Mouse (Mus musculus) granulocyte monocyte progenitor cell, adult 5-6 weeks (primary cell): ENCODE measurements around the gene Ndufs2. TPM values are rescaled to one million over a fixed set of nuclear protein-coding genes. Genes with fewer than 3 reads are reported as not detected.
A peak's percentile ranks its signal among the peaks of the same experiment; 100 is the strongest.

Experiments
- ATAC-seq: replicated peaks from 2 replicates; pipeline ENCODE4 v1.8.0; 2016; ENCODE audit warnings: mild to moderate bottlenecking, moderate TSS enrichment, inconsistent platforms; ENCODE audit not compliant: poor library complexity, severe bottlenecking
- total RNA-seq, 2 experiments: library from RNA; stranded (forward) in 1 of 2; stranded (reverse) in 1 of 2; fragments of 200-712, 200-1000 nt in 1 of 2; fragments of >200 nt in 1 of 2; fragmentation: Nextera tagmentation in 1 of 2; gene quantifications; 2 replicates each; pipeline ENCODE4 v1.2.3; 2014 to 2017

The Ndufs2 gene
- total RNA-seq, 2 experiments from 2014 or later: 270 to 391 TPM

- no peak for ATAC-seq
These were observed 28.5 kb upstream of the Ndufs2 start for GRCm38 (mm10) chr1:171279721-171280120.

GRCm38 (mm10) chr1:171279012-171279705 lies 28.0 kb upstream of the Ndufs2 start:
- ATAC-seq: no peak

- no peak for ATAC-seq
These were observed 27.2 kb upstream of the Ndufs2 start for GRCm38 (mm10) chr1:171278436-171278835.

- no peak for ATAC-seq
These were observed 26.5 kb upstream of the Ndufs2 start for GRCm38 (mm10) chr1:171277736-171278135.

GRCm38 (mm10) chr1:171276110-171276748 lies 25.0 kb upstream of the Ndufs2 start:
- no peak for ATAC-seq

GRCm38 (mm10) chr1:171275144-171275734 lies 24.1 kb upstream of the Ndufs2 start:
- ATAC-seq: no peak

GRCm38 (mm10) chr1:171274171-171274570 lies 23.0 kb upstream of the Ndufs2 start:
- ATAC-seq: peak; percentile 63

- ATAC-seq: peak; percentile 47
These were observed 20.9 kb upstream of the Ndufs2 start for GRCm38 (mm10) chr1:171272086-171272485.

- 0 out of 2 replicates have a peak, but pooled peaks have one; percentile 12 for ATAC-seq
These were observed 20.4 kb upstream of the Ndufs2 start for GRCm38 (mm10) chr1:171271622-171272021.

- ATAC-seq: no peak
These were observed 20.0 kb upstream of the Ndufs2 start for GRCm38 (mm10) chr1:171271196-171271595.

- peak; percentile 28 for ATAC-seq
These were observed 19.3 kb upstream of the Ndufs2 start for GRCm38 (mm10) chr1:171270573-171270900.

- ATAC-seq: peak; percentile 88
These were observed 18.8 kb upstream of the Ndufs2 start, which contains the start of gene B4galt3 for GRCm38 (mm10) chr1:171269848-171270572. Gene B4galt3 (plus strand): TSS chr1:171270328.

- ATAC-seq: no peak
These were observed 17.2 kb upstream of the Ndufs2 start for GRCm38 (mm10) chr1:171268341-171268740.

- ATAC-seq: no peak
These were observed 15.0 kb upstream of the Ndufs2 start for GRCm38 (mm10) chr1:171265971-171266744.

GRCm38 (mm10) chr1:171263666-171264461 lies 12.7 kb upstream of the Ndufs2 start:
- ATAC-seq: peak; percentile 18; the same call in 1 of the 2 replicates

- ATAC-seq: no peak
These were observed 12.0 kb upstream of the Ndufs2 start for GRCm38 (mm10) chr1:171263185-171263611.

GRCm38 (mm10) chr1:171262594-171263130 lies 11.5 kb upstream of the Ndufs2 start:
- ATAC-seq: peak; percentile 66

GRCm38 (mm10) chr1:171260316-171260715 lies 9.1 kb upstream of the Ndufs2 start:
- ATAC-seq: peak; percentile 50

- ATAC-seq: no peak
These were observed 7.7 kb upstream of the Ndufs2 start for GRCm38 (mm10) chr1:171258921-171259320.
